Mouse (Mus musculus) neural tube, embryonic 12.5 days (tissue): ENCODE data around the gene Mfap2. TPM values are rescaled to one million over a fixed set of nuclear protein-coding genes. Genes with fewer than 3 reads are reported as not detected.

Experiments
- ATAC-seq: fragments of 200-750 bp; cut with Nextera tagmentation; 2 replicates; pipeline ENCODE4 v1.8.0; 2017; ENCODE audit warnings: low read depth, mild to moderate bottlenecking, moderate TSS enrichment, moderate library complexity; ENCODE audit not compliant: low FRiP score
- H3K27ac ChIP-seq: fragments of 300-500 bp; sonication (generic); 2 replicates; pipeline ENCODE4 v1.5.1; 2016
- H3K27me3 ChIP-seq: fragments of 300-500 bp; sonication (generic); replicated peaks from 2 replicates; pipeline ENCODE4 v1.6.1; 2016; ENCODE audit warnings: mild to moderate bottlenecking
- H3K36me3 ChIP-seq: fragments of 300-500 bp; sonication (generic); 2 replicates; pipeline ENCODE4 v1.6.1; 2016; ENCODE audit warnings: mild to moderate bottlenecking
- H3K4me1 ChIP-seq: fragments of 300-500 bp; sonication (generic); 2 replicates; pipeline ENCODE4 v1.6.1; 2016
- H3K4me2 ChIP-seq: fragments of 300-500 bp; sonication (generic); replicated peaks from 2 replicates; pipeline ENCODE4 v1.6.1; 2016; ENCODE audit warnings: mild to moderate bottlenecking
- H3K4me3 ChIP-seq: fragments of 300-500 bp; sonication (generic); 2 replicates; pipeline ENCODE4 v1.5.1; 2016
- H3K9ac ChIP-seq: fragments of 300-500 bp; sonication (generic); 2 replicates; pipeline ENCODE4 v1.6.1; 2016; ENCODE audit warnings: mild to moderate bottlenecking
- H3K9me3 ChIP-seq: fragments of 300-500 bp; sonication (generic); 2 replicates; pipeline ENCODE4 v1.6.1; 2016; ENCODE audit warnings: mild to moderate bottlenecking
- WGBS: fragments of 180-500 bp; shearing (Covaris S2); methylation state at CpG from one replicate; pipeline ENCODE4 v1.1.7; 2016; 5-methylcytosine and 5-hydroxymethylcytosine counted together
- polyA plus RNA-seq: library from polyadenylated mRNA; unstranded; fragments of >200 nt; fragmentation: Nextera tagmentation; extraction: Ambion mirVana; gene quantifications from 2 replicates; pipeline ENCODE4 v1.2.1, GENCODE M21; 2016

Mfap2 gene
- polyA plus RNA-seq, 1 experiment from 2014 or later: 278 TPM

- H3K27me3 ChIP-seq: no peaks in the 10 kb centered on the region
- H3K9me3 ChIP-seq: no peaks in the 10 kb centered on the region
- H3K4me3 ChIP-seq: no peak overlapping the region
- H3K4me2 ChIP-seq: no peak overlapping the region
- peaks cover 5% of the 10 kb centered on the region; the same call in 1 of the 2 replicates for H3K4me1 ChIP-seq
- ATAC-seq: no peak
- no peak overlapping the region for H3K9ac ChIP-seq
- WGBS: 50% methylated on average over 12 of the region's 12 CpGs
- H3K36me3 ChIP-seq: peaks cover 50% of the 10 kb centered on the region
- H3K27ac ChIP-seq: no peak overlapping the region
These were observed 30.9 kb downstream of the Mfap2 start for GRCm38 (mm10) chr4:141041117-141041516.

- 21% methylated on average over 8 of the region's 8 CpGs for WGBS
These were observed 34.6 kb downstream of the Mfap2 start for GRCm38 (mm10) chr4:141044816-141045215.

GRCm38 (mm10) chr4:141048810-141049475 is 38.7 kb downstream of the Mfap2 start:
- Histone ChIP-seq H3K36me3 (peaks cover 16% of the 10 kb centered on the region), H3K27me3 (no peaks in the 10 kb centered on the region), H3K4me2 (peak overlapping the region; percentile 46), H3K9ac (0 out of 2 replicates have a peak overlapping the region, but pooled peaks have one; percentile 44), H3K4me3 (no peak overlapping the region), H3K27ac (peak overlapping the region; percentile 88), H3K9me3 (no peaks in the 10 kb centered on the region), H3K4me1 (peaks cover 46% of the 10 kb centered on the region)
- ATAC-seq: peak; percentile 21
- WGBS: 34% methylated on average over 17 of the region's 17 CpGs

More at GRCm38 (mm10) chr4:141044816-141045215, 34.6 kb downstream of the Mfap2 start:
- H3K4me3 ChIP-seq: no peak overlapping the region
- no peaks in the 10 kb centered on the region for H3K27me3 ChIP-seq
- no peak overlapping the region for H3K9ac ChIP-seq
- H3K36me3 ChIP-seq: peaks cover 37% of the 10 kb centered on the region
- H3K9me3 ChIP-seq: no peaks in the 10 kb centered on the region
- H3K4me1 ChIP-seq: peaks cover 27% of the 10 kb centered on the region
- no peak for ATAC-seq
- H3K4me2 ChIP-seq: no peak overlapping the region
- no peak overlapping the region for H3K27ac ChIP-seq

- Histone ChIP-seq H3K9me3 (no peaks in the 10 kb centered on the region), H3K4me2 (peak overlapping the region; percentile 46), H3K4me1 (peaks cover 49% of the 10 kb centered on the region), H3K27me3 (no peaks in the 10 kb centered on the region), H3K27ac (peak overlapping the region; percentile 88), H3K9ac (no peak overlapping the region), H3K36me3 (peaks cover 16% of the 10 kb centered on the region), H3K4me3 (no peak overlapping the region)
- WGBS: 16% methylated on average over 4 of the region's 4 CpGs
- peak; percentile 63 for ATAC-seq
These were observed 39.2 kb downstream of the Mfap2 start for GRCm38 (mm10) chr4:141049476-141049835.

GRCm38 (mm10) chr4:141052442-141052841 is 42.2 kb downstream of the Mfap2 start:
- H3K4me2 ChIP-seq: no peak overlapping the region
- no peaks in the 10 kb centered on the region for H3K27me3 ChIP-seq
- H3K27ac ChIP-seq: no peak overlapping the region
- H3K9me3 ChIP-seq: no peaks in the 10 kb centered on the region
- H3K9ac ChIP-seq: no peak overlapping the region
- 92% methylated on average over 12 of the region's 12 CpGs for WGBS
- peaks cover 23% of the 10 kb centered on the region for H3K36me3 ChIP-seq
- no peak for ATAC-seq
- H3K4me1 ChIP-seq: peaks cover 44% of the 10 kb centered on the region
- no peak overlapping the region for H3K4me3 ChIP-seq

GRCm38 (mm10) chr4:141053138-141053537 is 42.9 kb downstream of the Mfap2 start:
- no peak for ATAC-seq
- Histone ChIP-seq H3K27ac (no peak overlapping the region), H3K4me3 (no peak overlapping the region), H3K4me2 (0 out of 2 replicates have a peak overlapping the region, but pooled peaks have one; percentile 23), H3K36me3 (peaks cover 27% of the 10 kb centered on the region), H3K27me3 (no peaks in the 10 kb centered on the region), H3K9ac (no peak overlapping the region), H3K9me3 (no peaks in the 10 kb centered on the region), H3K4me1 (peaks cover 38% of the 10 kb centered on the region)
- 58% methylated on average over 8 of the region's 8 CpGs for WGBS

- ATAC-seq: peak; percentile 19
- Histone ChIP-seq H3K4me1 (peaks cover 33% of the 10 kb centered on the region), H3K4me2 (peak overlapping the region; percentile 23), H3K4me3 (no peak overlapping the region), H3K27ac (no peak overlapping the region), H3K27me3 (no peaks in the 10 kb centered on the region), H3K9ac (no peak overlapping the region), H3K9me3 (no peaks in the 10 kb centered on the region), H3K36me3 (peaks cover 27% of the 10 kb centered on the region)
- WGBS: 33% methylated on average over 17 of the region's 17 CpGs
These were observed 43.4 kb downstream of the Mfap2 start for GRCm38 (mm10) chr4:141053568-141054161.

- peaks cover 27% of the 10 kb centered on the region for H3K36me3 ChIP-seq
These were observed 46.8 kb downstream of the Mfap2 start for GRCm38 (mm10) chr4:141056970-141057369.

GRCm38 (mm10) chr4:141058835-141059234 is 48.6 kb downstream of the Mfap2 start:
- 0 out of 2 replicates have a peak overlapping the region, but pooled peaks have one; percentile 30 for H3K9ac ChIP-seq
- peaks cover 22% of the 10 kb centered on the region for H3K4me1 ChIP-seq
- H3K27me3 ChIP-seq: no peaks in the 10 kb centered on the region
- H3K4me3 ChIP-seq: no peak overlapping the region
- no peak for ATAC-seq
- WGBS: 81% methylated on average over 9 of the region's 9 CpGs
- peaks cover 25% of the 10 kb centered on the region for H3K36me3 ChIP-seq
- H3K4me2 ChIP-seq: peak overlapping the region; percentile 85
- no peaks in the 10 kb centered on the region for H3K9me3 ChIP-seq
- no peak overlapping the region for H3K27ac ChIP-seq

More at GRCm38 (mm10) chr4:141056970-141057369, 46.8 kb downstream of the Mfap2 start:
- 94% methylated on average over 10 of the region's 10 CpGs for WGBS
- Histone ChIP-seq H3K4me3 (no peak overlapping the region), H3K27me3 (no peaks in the 10 kb centered on the region), H3K27ac (no peak overlapping the region), H3K9me3 (no peaks in the 10 kb centered on the region), H3K4me2 (no peak overlapping the region), H3K4me1 (peaks cover 32% of the 10 kb centered on the region), H3K9ac (no peak overlapping the region)
- ATAC-seq: no peak

GRCm38 (mm10) chr4:141059616-141060425 is 49.6 kb downstream of the Mfap2 start:
- peak overlapping the region; percentile 79 for H3K9ac ChIP-seq
- H3K4me3 ChIP-seq: peak overlapping the region; percentile 63
- peak overlapping the region; percentile 83 for H3K27ac ChIP-seq
- peak overlapping the region; percentile 85 for H3K4me2 ChIP-seq
- H3K36me3 ChIP-seq: peaks cover 24% of the 10 kb centered on the region
- no peaks in the 10 kb centered on the region for H3K27me3 ChIP-seq
- no peaks in the 10 kb centered on the region for H3K9me3 ChIP-seq
- H3K4me1 ChIP-seq: peaks cover 18% of the 10 kb centered on the region
- ATAC-seq: peak; percentile 60; the same call in 1 of the 2 replicates
- WGBS: 1% methylated on average over 32 of the region's 32 CpGs

- Histone ChIP-seq H3K4me2 (peak within 1 kb of the TSS; percentile 85), H3K4me1 (peaks cover 18% of the 10 kb centered on the region), H3K27ac (peak within 1 kb of the TSS; percentile 90), H3K4me3 (peak within 1 kb of the TSS; percentile 63), H3K36me3 (peaks cover 18% of the 10 kb centered on the region), H3K27me3 (no peaks in the 10 kb centered on the region), H3K9ac (peak within 1 kb of the TSS; percentile 79), H3K9me3 (no peaks in the 10 kb centered on the region)
- ATAC-seq: peak; percentile 93
- WGBS: under 1% methylated on average over 77 of the region's 77 CpGs
These were observed 50.4 kb downstream of the Mfap2 start, which contains the start of gene Crocc for GRCm38 (mm10) chr4:141060426-141061301. Crocc (minus strand) TSS chr4:141060550.
